Mouse (Mus musculus) heart, postnatal 14 days (tissue): ENCODE measurements at regions not wholly inside any gene's neighbourhood (a gene's known extent, or its start where the extent isn't known, plus 50 kb on each side); places are given as distances from the start of the nearest gene placed in this dataset.

Source experiments
- DNase-seq, 2 experiments: peaks; one replicate each; pipeline ENCODE4 v3.0.0; 2021 to 2022
- intact Hi-C: fragments of 180-260 bp; cut with DNase I; formaldehyde crosslinking; loops from one replicate; pipeline ENCODE4 v1.15.1; 2025

DNA sequence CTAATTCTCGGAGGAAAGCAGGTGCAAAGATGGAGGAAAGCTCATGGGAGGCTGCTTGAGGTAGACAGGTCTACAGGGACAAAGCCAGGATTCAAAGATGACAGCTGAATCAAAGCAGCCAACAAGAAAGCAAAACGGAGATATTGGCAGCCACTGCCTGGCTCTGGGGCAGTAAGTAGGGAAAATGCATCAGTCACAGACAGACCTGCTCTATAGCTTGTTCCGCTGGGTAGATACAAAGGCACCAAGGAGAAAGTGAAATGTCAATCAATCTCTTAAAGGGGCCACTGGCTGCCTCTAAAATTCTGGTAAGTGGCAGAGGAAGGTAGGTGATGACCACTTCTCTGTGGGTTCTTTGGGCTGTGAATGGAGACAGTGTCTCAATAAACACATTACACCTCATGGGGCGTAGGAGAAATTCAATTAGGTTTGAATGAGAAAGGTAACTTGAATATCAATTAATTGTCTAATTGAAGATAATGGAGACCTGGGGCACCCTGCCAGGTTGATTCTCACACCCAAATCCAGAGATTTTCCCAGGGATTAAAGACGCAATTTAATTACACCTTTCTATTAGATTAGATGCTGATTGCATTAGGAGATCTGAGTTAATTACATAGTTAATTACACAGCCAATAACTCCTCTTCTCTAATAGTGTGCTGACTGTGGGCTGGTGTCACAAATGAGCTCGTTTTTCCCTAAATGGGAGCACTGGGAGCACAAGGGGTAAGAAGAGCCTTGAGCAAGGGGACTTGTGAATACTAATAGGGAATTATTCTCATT lies 555.1 kb downstream of the Gm9195 start:
- DNase-seq = no peak
- intact Hi-C loops = no loop called here

DNA sequence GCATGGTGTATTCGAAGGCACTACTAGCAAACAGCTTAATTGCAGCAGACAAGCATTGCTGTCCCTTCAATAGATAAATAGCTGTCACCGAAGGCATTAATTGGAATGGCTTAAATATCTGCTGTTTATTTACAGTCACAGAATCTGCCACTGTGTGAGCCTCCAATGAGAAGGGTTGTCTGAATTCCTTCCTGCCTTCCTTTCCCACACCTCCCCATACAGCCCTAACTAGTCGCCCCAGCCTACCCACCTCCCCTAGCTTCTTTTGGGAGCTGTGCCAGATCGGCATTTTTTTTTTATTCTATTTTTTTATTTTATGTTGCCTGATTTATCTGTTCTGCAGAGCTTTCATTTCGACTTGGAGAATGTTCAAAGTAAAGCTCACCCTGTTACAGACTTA lies 575.7 kb downstream of the Gm9195 start:
- intact Hi-C loops = no loop called here
- DNase-seq = no peak

DNA sequence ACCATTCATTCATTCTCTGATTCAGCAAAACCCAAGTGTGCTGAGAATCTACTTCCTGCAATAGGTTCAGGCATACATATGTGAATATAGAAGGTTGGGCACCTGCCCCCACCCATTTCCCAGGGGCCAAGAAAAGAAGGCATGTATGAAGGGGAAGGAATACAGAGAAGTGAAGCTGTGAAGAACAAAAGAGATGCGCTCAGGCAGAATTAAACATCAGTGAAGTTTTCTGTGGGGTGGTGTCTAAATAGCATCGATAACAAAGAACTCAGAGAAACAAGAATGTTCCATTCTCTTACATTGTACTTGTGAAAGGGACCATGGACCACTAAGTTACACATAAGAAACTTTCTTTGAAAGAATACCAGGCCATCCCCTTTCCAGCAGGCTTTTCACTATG lies 580.7 kb downstream of the Gm9195 start:
- intact Hi-C loops = no loop called here

DNA sequence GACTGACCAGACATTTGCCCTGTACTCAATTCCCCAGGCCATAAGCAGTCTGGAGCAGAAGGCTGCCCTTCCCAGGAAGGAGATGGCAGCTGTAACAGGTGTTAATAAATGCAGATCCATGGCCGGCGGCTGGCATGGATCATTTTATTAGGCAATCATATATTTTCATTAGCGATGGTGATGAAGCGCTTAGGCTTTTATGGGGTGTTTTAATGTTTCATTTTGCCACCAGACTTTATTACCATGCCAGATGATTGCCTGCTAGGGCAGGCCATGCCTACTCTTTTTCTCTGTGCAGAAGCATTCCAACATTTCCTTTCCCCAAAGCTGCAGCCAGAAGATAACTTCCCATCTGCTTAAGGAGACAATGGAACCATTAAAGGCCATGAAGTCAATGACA lies 596.2 kb downstream of the Gm9195 start:
- intact Hi-C loops = no loop called here
- no peak for DNase-seq

More for the DNA sequence above, 580.7 kb downstream of the Gm9195 start:
- no peak for DNase-seq

DNA sequence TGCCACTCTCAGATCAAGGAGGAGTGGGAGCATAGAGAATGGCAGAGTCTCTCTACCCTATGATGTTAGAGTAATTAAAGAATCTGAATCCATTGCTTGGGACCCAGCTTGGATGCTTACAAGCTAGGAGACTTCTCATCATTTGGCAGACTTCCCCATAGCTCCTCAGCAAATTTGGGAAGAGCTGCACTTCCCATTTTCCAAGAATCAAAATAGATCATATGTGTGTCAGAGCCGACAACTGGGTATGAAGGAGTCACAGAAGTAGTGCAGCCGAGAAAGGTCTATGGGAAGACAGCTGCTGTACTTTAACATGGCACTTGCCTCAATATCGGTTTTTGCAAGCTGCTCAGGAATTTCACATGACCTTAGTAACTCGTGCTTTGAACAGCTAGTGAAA lies 596.8 kb downstream of the Gm9195 start:
- DNase-seq = no peak
- intact Hi-C loops = no loop called here

DNA sequence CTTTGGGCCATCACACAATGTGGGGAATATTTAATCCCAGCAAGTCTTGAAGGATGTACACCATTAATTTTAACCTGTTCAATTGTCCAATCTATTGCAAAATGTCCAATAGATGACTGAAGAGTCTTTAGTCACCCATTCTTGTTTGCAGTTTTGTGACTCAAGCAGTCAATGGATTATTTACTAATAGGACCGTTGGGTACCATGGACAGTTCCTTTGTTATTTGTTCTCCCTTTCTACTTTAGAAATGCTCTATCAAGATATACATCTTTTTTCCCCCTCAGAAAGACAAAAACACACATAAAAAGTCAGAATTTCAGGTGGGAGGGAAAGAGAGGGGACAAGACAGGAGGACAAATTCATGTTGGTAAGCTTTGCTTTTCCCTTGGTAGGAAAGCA lies 598.3 kb downstream of the Gm9195 start:
- no peak for DNase-seq
- intact Hi-C loops = no loop called here

DNA sequence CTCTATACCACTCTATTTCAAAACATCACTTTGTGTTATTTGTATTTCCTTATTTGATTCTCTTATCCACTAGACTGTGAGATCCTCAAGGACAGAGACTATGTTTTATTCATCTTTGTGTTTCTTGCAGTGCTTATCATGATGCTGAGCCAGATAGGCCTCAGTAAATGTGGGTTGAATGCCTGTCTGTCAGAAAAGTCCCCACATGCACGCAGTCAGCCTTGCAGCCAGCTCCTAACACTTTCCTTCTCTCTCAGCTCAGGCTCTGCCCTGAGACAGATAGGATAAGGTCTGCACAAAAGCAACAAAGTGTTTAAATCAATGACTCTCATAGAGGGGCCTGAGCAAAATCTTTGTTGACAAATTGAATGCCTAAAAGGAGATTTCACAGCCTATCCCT lies 600.0 kb downstream of the Gm9195 start:
- no peak for DNase-seq
- intact Hi-C loops = no loop called here

DNA sequence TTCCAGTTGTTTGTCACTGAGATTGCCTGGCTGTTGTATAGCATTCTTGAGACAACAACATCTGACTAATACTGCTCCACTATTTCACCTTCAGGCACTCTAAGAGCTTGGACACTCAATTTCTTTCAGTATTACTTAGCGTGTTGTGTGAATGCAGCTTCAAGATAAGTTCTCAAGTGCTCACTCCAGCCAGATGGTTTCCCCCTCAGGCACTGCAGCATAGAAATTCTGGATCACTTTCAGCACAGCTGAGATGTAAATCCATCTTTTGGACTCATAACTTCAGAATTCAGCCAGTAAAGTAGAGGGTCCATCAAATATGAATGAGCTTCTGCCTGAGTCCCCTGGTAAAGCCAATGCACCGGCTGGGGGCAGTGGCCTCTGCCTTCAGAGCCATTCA lies 608.8 kb downstream of the Gm9195 start:
- no peak for DNase-seq
- intact Hi-C loops = no loop called here

DNA sequence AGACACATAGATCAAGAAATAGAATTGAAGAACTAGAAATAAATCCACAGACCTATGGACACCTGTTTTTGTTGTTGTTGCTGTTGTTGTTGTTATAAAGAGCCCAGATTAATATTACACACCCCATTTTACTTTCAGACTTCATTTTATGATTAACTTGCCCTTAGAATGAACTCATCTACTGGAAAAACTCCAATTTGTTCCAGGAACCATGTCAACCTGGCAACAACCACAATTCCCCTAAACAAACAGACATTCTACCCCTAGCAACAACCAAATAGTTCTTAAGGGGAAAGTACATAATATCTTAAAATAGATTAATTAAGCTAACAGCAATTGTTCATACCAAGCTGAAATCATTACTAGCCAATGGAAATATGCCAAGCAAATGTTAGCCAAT lies 646.1 kb downstream of the Gm9195 start:
- DNase-seq = no peak
- intact Hi-C loops = no loop called here

DNA sequence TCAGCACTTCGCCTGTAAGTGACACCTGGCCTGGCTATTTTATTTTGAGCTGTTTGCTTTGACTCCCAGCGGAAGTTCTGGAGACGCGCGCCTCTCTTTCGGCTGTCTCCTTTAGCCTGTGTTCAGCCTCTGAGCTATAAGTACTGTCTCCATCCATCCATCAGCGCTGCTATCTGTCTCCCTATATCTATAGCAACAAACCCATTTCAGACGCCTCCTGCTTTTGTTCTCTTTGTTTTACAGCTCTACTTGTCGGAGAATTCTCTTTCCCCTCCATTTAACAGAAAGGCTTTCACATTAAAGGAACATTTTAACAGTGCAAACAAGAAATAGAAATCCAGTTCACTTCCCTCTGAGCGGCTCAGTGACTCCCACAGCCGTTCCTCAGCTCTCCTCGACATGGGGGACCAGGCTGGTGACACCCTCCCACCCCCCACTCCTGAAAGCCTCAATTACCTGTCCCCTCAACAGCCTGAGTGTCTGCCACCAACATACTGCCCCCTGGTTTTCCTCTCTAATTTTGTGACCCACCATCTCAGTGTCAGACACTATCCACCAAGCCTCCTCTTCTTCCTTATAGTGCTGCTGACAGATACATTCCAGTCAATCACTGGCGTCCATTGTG lies 682.7 kb downstream of the Gm9195 start:
- intact Hi-C loops = no loop called here
- DNase-seq = no peak

DNA sequence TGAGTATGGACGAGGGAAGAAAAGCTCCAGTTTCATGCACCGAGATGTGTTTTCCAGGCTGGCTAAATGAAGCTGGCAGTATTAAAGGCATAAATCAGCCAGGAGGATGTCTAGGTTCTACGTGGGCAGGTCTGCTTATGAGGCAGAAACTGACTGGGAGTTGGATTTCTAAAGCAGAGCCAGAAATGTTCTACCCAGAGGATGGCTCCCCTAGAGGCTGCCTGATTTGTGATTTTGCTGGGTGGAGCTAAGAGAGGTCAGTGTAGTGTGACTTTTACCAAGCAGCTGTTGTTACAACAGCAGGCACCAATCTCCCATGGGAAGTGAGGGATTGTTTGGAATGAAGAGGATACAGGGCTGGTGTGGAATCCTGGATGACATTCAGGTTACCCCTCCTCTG lies 686.0 kb downstream of the Gm9195 start:
- intact Hi-C loops = no loop called here
- DNase-seq = no peak

DNA sequence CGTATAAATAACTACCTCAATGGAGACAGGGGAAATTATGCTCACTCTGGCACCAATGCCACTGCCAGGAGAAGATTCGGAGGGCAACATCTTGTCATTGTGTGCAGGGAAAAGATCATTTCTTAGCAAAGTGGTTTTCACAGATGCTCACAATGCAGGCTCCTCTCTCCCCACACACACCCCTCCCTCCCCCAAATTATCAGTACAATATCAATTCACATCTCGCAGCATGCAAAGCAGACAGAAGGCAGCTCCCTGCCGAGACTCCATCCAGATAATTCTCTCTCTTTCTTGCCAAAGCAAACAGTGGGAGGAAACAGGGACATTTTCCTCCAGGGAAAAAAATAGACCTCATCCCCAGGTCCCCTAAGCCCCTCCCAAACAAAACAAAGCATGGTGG lies 691.8 kb downstream of the Gm9195 start:
- no peak for DNase-seq
- intact Hi-C loops = no loop called here

DNA sequence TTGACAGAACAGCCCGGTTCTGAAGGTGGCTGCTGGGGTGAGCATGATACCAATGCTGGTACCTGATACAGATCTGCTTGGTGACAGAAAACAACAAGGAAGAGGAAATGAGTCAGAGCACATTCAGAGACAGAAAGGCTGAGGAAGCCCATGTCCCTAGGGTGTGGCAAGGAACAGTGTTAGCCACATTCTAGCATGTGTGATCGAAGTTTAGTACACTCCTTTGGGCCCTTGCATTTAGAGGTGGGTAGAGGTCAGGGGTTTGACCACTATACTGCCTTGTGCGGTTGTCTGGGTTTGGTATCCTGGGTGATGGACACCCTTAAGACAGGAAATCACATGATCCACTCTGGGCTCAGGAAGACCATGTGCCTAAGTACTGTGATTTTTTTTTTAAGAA lies 695.9 kb downstream of the Gm9195 start:
- no peak for DNase-seq
- intact Hi-C loops = no loop called here

DNA sequence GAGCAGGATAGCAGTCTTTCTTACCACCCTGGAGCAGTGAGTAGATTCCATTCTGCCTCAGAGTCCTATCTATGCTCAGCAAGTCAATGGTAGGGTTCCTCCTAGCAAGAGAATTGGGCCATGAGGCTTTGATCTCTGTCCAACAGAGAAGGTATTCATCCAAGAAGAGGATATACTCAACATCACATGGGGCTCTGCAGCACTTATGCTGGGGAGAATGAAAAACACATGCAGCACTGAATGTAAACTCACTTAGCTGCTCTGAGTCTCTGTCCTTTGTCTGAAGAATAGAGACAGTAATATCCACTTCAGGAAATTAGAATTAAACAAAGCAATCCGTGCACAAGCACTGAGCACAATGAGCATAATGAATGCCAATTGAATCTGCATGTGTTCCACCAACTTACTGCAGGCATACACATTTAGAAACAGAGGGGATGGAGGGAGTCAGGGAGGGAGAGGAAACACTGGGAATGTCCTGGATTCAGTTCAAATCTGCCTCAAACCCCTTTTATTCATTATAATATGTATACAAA lies 714.6 kb downstream of the Gm9195 start:
- no peak for DNase-seq
- intact Hi-C loops = no loop called here

DNA sequence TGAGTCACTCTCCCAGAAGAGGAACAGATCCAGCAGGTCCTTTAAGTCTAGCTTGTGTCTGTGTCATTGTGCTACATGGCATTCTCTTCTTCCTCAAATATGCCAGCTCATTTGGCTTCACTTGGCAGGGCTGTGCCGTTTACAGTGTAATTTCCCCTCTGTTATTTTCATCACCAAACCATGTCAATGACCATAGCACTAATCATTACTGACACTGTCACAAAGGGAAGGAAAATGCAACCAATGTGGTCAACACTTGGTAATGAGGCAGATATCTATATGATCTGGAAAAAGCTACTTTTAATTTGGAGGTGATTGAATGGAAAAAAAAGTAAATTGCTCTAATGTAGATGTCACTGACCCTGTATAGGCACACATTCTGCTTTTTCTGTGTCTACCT lies 724.8 kb downstream of the Gm9195 start:
- intact Hi-C loops = no loop called here
- no peak for DNase-seq

DNA sequence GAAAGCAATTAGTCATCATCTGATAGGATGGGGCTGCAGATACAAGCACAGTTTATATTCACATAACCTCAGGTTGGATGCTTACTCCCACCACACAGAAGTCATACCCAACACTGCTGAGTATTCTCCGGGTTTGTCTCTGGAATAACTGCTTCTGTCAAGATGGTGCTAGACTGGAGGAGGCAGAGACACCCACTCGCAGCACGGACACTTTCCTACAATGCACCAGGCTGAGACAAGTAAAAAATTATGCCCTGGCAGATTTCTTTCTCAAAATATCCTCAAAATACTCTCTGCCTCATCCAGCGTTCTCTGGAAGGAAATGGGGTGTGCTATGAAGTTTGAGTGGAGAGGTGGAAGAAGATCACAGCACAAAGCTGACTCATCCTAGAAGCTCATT lies 763.1 kb downstream of the Gm9195 start:
- intact Hi-C loops = no loop called here
- DNase-seq = no peak

DNA sequence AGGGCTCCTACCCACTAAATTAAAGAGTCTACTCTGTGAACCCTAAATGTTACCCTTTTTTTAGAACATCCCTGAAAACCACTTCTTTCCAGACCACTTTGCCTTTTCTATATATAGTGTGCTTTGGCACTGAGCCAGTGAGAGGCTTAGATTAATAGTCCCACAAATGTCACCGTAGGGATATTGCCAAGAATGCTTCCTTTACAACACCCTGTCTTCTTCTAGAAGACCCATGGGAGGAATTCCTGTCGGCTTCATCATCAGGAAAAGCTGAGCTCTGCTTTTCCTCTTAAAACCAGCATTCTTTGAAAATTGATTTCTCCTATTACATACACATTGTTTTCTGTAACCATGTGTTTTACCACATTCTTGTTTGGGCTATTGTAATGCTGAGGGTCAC lies 768.1 kb downstream of the Gm9195 start:
- no peak for DNase-seq
- intact Hi-C loops = no loop called here

DNA sequence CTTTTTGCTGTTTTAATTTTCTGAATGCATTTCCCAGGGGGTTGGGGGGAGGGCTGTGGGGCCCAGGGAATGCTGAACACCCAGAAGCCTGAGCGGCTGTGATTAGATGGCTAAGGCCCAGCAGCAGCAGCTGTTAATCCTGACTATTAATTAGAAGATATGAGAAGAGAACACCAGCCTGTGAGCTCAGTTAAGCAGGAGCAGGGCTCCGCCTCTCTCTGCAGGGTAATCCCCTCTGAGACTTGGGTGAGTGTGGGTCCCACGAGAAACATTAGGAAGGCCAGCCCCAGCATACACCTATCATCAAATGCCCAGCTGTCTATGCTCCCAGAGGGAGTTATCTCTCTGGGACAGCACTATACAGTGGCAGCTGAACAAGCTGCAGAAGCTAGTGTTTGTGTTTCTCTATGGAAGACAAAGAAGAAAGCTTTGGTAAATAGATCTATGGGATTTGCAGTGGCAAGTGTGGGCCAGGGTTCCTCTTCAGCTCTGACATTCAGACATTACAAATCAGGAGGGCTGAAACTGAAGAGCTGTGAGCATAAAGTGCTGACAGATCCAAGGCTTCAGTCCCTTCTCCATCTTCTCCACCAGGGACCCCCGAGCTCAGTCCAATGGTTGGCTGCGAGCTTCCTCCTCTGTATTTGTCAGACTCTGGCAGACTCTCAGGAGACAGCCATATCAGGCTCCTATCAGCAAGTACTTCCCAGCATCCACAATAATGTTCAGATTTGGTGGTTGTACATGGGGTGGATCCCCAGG lies 781.9 kb downstream of the Gm9195 start:
- intact Hi-C loops = no loop called here
- peak in 1 of 2 experiments; percentile 1 for DNase-seq

DNA sequence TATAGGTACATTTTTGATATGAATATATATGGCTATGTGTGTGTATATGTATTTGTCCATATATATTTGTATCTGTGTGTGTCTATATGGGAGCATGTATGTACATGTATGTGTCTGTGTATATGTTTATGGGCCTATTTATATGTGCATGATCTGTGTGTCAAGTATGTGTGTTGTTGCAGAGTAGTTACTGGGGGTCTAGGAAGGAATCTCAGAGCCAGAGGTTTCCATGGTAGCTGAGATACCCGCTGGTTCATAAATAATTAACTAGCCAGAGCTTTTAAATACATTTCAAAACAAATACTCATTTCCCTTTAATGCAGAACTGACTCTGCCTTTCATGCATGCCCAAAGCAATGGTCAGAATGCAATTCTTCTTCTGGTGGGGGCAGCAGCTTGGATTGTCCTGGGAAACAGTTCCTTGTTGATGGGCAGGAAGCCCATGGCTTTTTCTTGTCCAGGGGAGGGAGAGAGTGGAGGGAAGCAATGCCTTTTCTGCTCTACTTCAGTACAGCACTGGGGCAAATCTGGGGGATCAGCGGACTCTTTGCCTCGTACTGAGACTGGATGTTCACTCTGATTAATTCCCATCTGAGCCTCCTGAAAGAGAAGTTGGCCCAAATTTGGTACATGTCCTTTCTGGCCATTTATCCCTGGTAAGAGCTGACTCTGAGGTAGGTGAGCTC lies 798.7 kb downstream of the Gm9195 start:
- intact Hi-C loops = no loop called here
- DNase-seq = no peak

DNA sequence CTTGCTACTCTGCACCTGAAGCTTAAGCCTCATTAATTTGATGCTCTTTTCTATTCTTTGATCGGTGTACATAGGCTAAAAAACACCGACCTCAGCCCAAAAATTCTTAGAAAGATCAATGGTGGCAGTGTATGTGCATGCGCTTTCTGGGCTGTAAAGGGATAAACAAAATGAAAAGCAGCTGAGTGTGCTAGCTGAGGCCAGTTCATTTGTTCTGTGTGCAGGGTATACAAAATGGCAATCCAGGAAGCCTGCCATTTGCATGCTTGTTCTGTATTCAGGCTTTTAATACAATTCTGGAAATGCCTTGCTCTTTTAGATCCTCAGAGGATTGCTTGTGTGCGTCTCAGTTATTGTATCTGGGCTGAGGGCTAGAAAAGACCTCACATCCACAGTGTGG lies 817.1 kb downstream of the Gm9195 start:
- DNase-seq = no peak
- intact Hi-C loops = loop anchor here (5.0 to 10.0 kb wide), 2 partner anchors 197 to 510 kb away; no protein-coding TSS in a partner anchor

DNA sequence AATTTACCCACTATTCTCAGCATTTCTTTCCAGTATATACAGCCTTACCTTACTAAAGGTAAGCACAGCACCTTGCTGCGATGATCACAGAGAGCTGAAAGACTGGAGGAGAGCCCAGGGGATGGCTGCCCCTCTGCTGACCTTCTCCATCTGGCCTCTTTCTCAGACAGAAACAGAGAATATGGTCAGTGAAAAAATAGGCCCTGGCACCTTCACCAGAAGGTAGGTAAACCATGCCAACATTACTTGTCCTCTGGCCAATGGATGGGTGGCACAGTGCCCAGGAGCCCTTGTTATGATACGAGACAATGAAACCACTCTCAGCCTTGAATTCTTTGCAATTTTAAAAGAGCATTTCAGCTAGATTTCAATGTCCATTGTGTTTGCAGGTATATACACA lies 817.8 kb downstream of the Gm9195 start:
- DNase-seq = peak; percentile 30 to 55
- intact Hi-C loops = loop anchor here (5.0 to 10.0 kb wide), 2 partner anchors 197 to 511 kb away; no protein-coding TSS in a partner anchor
